Comparison of ENCODE assay signal across 24 mouse cellular contexts in the genomic region with DNA sequence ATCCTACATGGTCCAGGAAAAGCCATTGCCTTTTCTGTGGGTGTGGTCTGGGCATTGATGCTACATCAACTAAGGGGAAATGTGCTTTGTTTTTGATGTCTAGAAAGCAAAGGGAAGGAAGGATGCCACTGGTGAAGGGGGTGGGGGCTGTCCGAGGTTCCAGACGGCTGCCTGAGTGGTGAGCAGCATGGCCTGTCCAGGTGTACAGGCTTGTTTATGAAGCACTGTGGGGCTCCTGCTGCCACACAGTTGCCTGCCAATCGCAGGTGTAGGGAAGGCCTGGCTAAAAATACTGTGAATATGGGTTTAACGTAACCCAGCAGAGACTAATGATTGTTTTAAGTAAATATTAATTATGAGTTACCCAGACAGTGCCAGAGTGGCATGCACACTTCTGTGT.
A peak's percentile ranks its signal among the peaks of the same experiment; 100 is the strongest.
DNase-seq lines count a peak whose midpoint lies in the region; ATAC-seq and TF ChIP-seq lines count a peak whose summit lies in the region.
"Had no signal": no experiment of that assay in that cellular context is flagged by ENCODE, and none has a peak within 500 bp of the region (broad histone marks: within the 10 kb centered on the region; RNA-seq: fewer than 3 reads in every experiment).

No protein-coding gene starts in this region.

- ATAC-seq in embryonic facial prominence, embryonic 14.5 days (ENCODE audit: low read depth), result peak; percentile 51; the same call in 1 of the 2 replicates
- no peak for ATAC-seq in kidney, embryonic 15.5 days (replicated peaks; ENCODE audit: low FRiP score)
- ATAC-seq: activated CD4-positive, CD25-positive, alpha-beta regulatory T cell, adult 4 months; CD4-positive, CD25-positive, alpha-beta regulatory T cell, adult 4 months; Patski had no signal

- no peak overlapping the region for H3K27ac ChIP-seq in embryonic facial prominence, embryonic 14.5 days (replicated peaks; ENCODE audit: low read depth, low read length)
- no peak overlapping the region; the same call in 1 of the 2 replicates for H3K27ac ChIP-seq in embryonic facial prominence, embryonic 10.5 days (replicated peaks)
- H3K27ac ChIP-seq in CH12.LX (ENCODE audit: insufficient read depth, low read depth), result no peak overlapping the region
- H3K27ac ChIP-seq in kidney, embryonic 15.5 days, result no peak overlapping the region

- H3K36me3 ChIP-seq in embryonic facial prominence, embryonic 14.5 days (ENCODE audit: control insufficient read depth, insufficient read depth, low read length), result no peaks in the 10 kb centered on the region
- no peaks in the 10 kb centered on the region for H3K36me3 ChIP-seq in embryonic facial prominence, embryonic 10.5 days (replicated peaks)
- H3K36me3 ChIP-seq in CH12.LX (replicated peaks in 1 of 2; ENCODE audit: control insufficient read depth in 1 of 2, insufficient read depth in 1 of 2, low read length in 1 of 2), result peaks cover 0 to 4% of the 10 kb centered on the region in 2 experiments
- no peaks in the 10 kb centered on the region for H3K36me3 ChIP-seq in kidney, embryonic 15.5 days

- H3K9me3 ChIP-seq in embryonic facial prominence, embryonic 14.5 days (ENCODE audit: control insufficient read depth, low read length), result no peaks in the 10 kb centered on the region
- no peaks in the 10 kb centered on the region for H3K9me3 ChIP-seq in embryonic facial prominence, embryonic 10.5 days
- no peaks in the 10 kb centered on the region for H3K9me3 ChIP-seq in CH12.LX (replicated peaks; ENCODE audit: low read length)
- no peaks in the 10 kb centered on the region for H3K9me3 ChIP-seq in kidney, embryonic 15.5 days (replicated peaks)
- H3K9me3 ChIP-seq: G1E had no signal

- no peaks in the 10 kb centered on the region for H3K79me2 ChIP-seq in CH12.LX (replicated peaks; ENCODE audit: control insufficient read depth, extremely low read depth, insufficient read depth, poor library complexity, severe bottlenecking)

- H3K4me1 ChIP-seq in embryonic facial prominence, embryonic 14.5 days (ENCODE audit: control insufficient read depth, insufficient read depth, low read length), result peaks cover 5% of the 10 kb centered on the region; the same call in 1 of the 2 replicates
- H3K4me1 ChIP-seq in embryonic facial prominence, embryonic 10.5 days, result peaks cover 18% of the 10 kb centered on the region
- peaks cover 3 to 33% of the 10 kb centered on the region in 2 experiments; a peak in 3 of 4 replicates for H3K4me1 ChIP-seq in CH12.LX (ENCODE audit: control insufficient read depth in 1 of 2, insufficient read depth in 2 of 2)
- H3K4me1 ChIP-seq in kidney, embryonic 15.5 days, result no peaks in the 10 kb centered on the region

- dilution Hi-C loops in CH12.LX (cut with MboI; ENCODE audit: extremely low pct_ligation_motif_present, extremely low pct_unique_long_range_greater_than_20kb, low sequenced_read_pairs), result no loop called here

- no peak for TF ChIP-seq RAD21 in CH12.LX (IDR thresholded peaks at IDR 0.05; ENCODE audit: low read depth, low read length)

- 67% methylated on average over 4 of the region's 4 CpGs for WGBS in embryonic facial prominence, embryonic 14.5 days
- WGBS in embryonic facial prominence, embryonic 10.5 days, result 70% methylated on average over 4 of the region's 4 CpGs
- 73% methylated on average over 4 of the region's 4 CpGs for WGBS in kidney, embryonic 15.5 days

- TF ChIP-seq CTCF in CH12.LX (conservative IDR thresholded peaks at IDR 0.05 in 1 of 2, IDR thresholded peaks at IDR 0.05 in 1 of 2; ENCODE audit: low read depth in 2 of 2, low read length in 2 of 2), result no peak

- H3K9ac ChIP-seq in embryonic facial prominence, embryonic 14.5 days (ENCODE audit: low read depth, low read length), result no peak overlapping the region
- H3K9ac ChIP-seq in CH12.LX (ENCODE audit: insufficient read depth, low read depth), result no peak overlapping the region
- no peak overlapping the region for H3K9ac ChIP-seq in kidney, embryonic 15.5 days

- H3K4me2 ChIP-seq in embryonic facial prominence, embryonic 14.5 days (ENCODE audit: low read depth, low read length), result no peak overlapping the region
- no peak overlapping the region for H3K4me2 ChIP-seq in CH12.LX (ENCODE audit: insufficient read depth, low read depth, poor library complexity, severe bottlenecking)
- no peak overlapping the region for H3K4me2 ChIP-seq in kidney, embryonic 15.5 days

- DNase-seq in embryonic facial prominence, embryonic 14.5 days (ENCODE audit: low spot score), result no peak
- DNase-seq in embryonic facial prominence, embryonic 10.5 days (ENCODE audit: low spot score), result no peak
- peak; percentile 56 for DNase-seq in A20 (ENCODE audit: low read depth, low spot score)
- peak; percentile 30 for DNase-seq in CH12.LX (ENCODE audit: extremely low read depth)
- peak; percentile 10 for DNase-seq in brain, adult 2 months (ENCODE audit: low read depth, low spot score)
- no peak for DNase-seq in Muller cell, postnatal 12 days (ENCODE audit: inconsistent ontology term)
- no peak for DNase-seq in urinary bladder, adult 18-20 months (ENCODE audit: low spot score in 2 of 2)
- DNase-seq: adrenal gland, adult 2 months; adrenal gland, adult 8-10 months; adrenal gland, postnatal 10 days; adrenal gland, postnatal 14 days; adrenal gland, postnatal 25 days; adrenal gland, postnatal 36 days; B cell, adult 2 months; cerebellum, adult 11 months; cerebellum, adult 11-12 months; cerebellum, adult 2 months; cerebellum, adult 8-10 months; cerebellum, adult 9-10 months had no signal

- no peak for TF ChIP-seq EP300 in CH12.LX (IDR thresholded peaks at IDR 0.05; ENCODE audit: low read length)

- TF ChIP-seq POLR2A in CH12.LX (IDR thresholded peaks at IDR 0.05; ENCODE audit: low read depth, low read length), result no peak

- H3K27me3 ChIP-seq in embryonic facial prominence, embryonic 14.5 days (replicated peaks; ENCODE audit: control insufficient read depth, insufficient read depth, low read length), result no peaks in the 10 kb centered on the region
- H3K27me3 ChIP-seq in embryonic facial prominence, embryonic 10.5 days (replicated peaks; ENCODE audit: low read depth, poor library complexity, severe bottlenecking), result no peaks in the 10 kb centered on the region
- H3K27me3 ChIP-seq in CH12.LX (replicated peaks), result no peaks in the 10 kb centered on the region
- no peaks in the 10 kb centered on the region for H3K27me3 ChIP-seq in kidney, embryonic 15.5 days
- H3K27me3 ChIP-seq: Patski had no signal

- in situ Hi-C loops in CH12.LX (cut with MboI; ENCODE audit: low pct_ligation_motif_present, low pct_unique_long_range_greater_than_20kb, low sequenced_read_pairs), result no loop called here

- H3K4me3 ChIP-seq in embryonic facial prominence, embryonic 14.5 days (ENCODE audit: low read depth, low read length), result no peak overlapping the region
- no peak overlapping the region for H3K4me3 ChIP-seq in embryonic facial prominence, embryonic 10.5 days
- no peak overlapping the region for H3K4me3 ChIP-seq in CH12.LX (replicated peaks in 1 of 3; ENCODE audit: low read depth in 2 of 3, low read length in 2 of 3, poor library complexity in 1 of 3)
- no peak overlapping the region for H3K4me3 ChIP-seq in kidney, embryonic 15.5 days (replicated peaks)

TF ChIP-seq in CH12.LX, 34 proteins besides CTCF, POLR2A, EP300 and RAD21:
- no peak for TF ChIP-seq PAX5 (IDR thresholded peaks at IDR 0.05; ENCODE audit: low read length)
- no peak for TF ChIP-seq CHD2 (IDR thresholded peaks at IDR 0.05; ENCODE audit: low read length)
- no peak for TF ChIP-seq USF2 (conservative IDR thresholded peaks at IDR 0.05; ENCODE audit: low read depth, low read length)
- TF ChIP-seq MYC (IDR thresholded peaks at IDR 0.05; ENCODE audit: low read depth, low read length), result no peak
- TF ChIP-seq MEF2A (IDR thresholded peaks at IDR 0.05; ENCODE audit: borderline replicate concordance, low read depth, low read length), result peak; percentile 10; the same call in 1 of the 2 replicates
- no peak for TF ChIP-seq CHD1 (IDR thresholded peaks at IDR 0.05; ENCODE audit: low read depth, low read length)
TF ChIP-seq in CH12.LX: peak in this region for 1.

Comparison
In these comparisons a context has a peak if more than half of its experiments do, and no peak if none do; other contexts are left out.
1. DNase-seq: peak in A20 (single experiment), CH12.LX (single experiment) and brain, adult 2 months (single experiment); none in embryonic facial prominence, embryonic 14.5 days (single experiment), embryonic facial prominence, embryonic 10.5 days (single experiment), Muller cell, postnatal 12 days (single experiment) and urinary bladder, adult 18-20 months (0 of 2).